Mouse (Mus musculus) brain, embryonic 14.5 days (tissue): ENCODE measurements around the gene Lsamp.

Experiments
- CTCF ChIP-seq: fragments of 200-500 bp; IDR thresholded peaks from 2 replicates; pipeline ENCODE4 v1.5.1; 2012; ENCODE audit warnings: inconsistent platforms, mild to moderate bottlenecking, moderate library complexity, borderline replicate concordance; ENCODE audit not compliant: insufficient read depth, insufficient read length; ENCODE audit errors: extremely low read depth
- POLR2A ChIP-seq: fragments of 200-500 bp; IDR thresholded peaks from 2 replicates; pipeline ENCODE4 v1.6.1; 2012; ENCODE audit warnings: mild to moderate bottlenecking, inconsistent platforms, borderline replicate concordance; ENCODE audit not compliant: poor library complexity, insufficient read depth, insufficient read length, severe bottlenecking; ENCODE audit errors: extremely low read depth

DNA sequence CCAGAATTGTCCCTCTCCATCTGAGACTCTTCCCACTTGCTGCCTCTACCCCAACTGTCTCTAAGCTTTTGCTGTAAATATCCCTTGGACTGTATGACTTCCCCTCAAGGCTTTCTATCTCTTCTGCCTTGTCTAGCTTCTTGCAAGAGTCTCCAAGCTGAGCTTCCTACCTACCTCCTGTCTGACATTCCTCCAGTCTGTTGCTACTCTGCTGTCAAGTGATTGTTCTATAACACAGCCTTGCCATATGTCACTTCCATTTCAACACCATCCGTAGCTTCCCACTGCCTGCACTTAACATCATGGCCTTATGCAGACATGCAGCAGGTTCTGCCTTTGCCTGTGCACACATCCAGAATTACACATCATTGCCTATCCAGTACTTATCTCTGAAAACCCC is 2012.8 kb downstream of the Lsamp start:
- no peak for TF ChIP-seq CTCF
- no peak for TF ChIP-seq POLR2A
